Mouse (Mus musculus) stomach, embryonic 16.5 days (tissue): ENCODE results near the gene Max. TPM values are rescaled to one million over a fixed set of nuclear protein-coding genes. Genes with fewer than 3 reads are reported as not detected.

Experiments
- ATAC-seq: fragments of 200-750 bp; cut with Nextera tagmentation; 2 replicates; pipeline ENCODE4 v1.8.0; 2017; ENCODE audit warnings: moderate number of reproducible peaks, moderate TSS enrichment; ENCODE audit not compliant: insufficient read depth, low FRiP score
- H3K27ac ChIP-seq: fragments of 300-500 bp; sonication (generic); 2 replicates; pipeline ENCODE4 v1.5.1; 2014; ENCODE audit warnings: low read length
- H3K27me3 ChIP-seq: fragments of 300-500 bp; sonication (generic); 2 replicates; pipeline ENCODE4 v1.6.1; 2014; ENCODE audit warnings: low read length, control low read depth, mixed read lengths; ENCODE audit not compliant: control insufficient read depth, insufficient read depth
- H3K36me3 ChIP-seq: fragments of 300-500 bp; sonication (generic); 2 replicates; pipeline ENCODE4 v1.6.1; 2014; ENCODE audit warnings: low read length; ENCODE audit not compliant: control insufficient read depth, insufficient read depth
- H3K4me1 ChIP-seq: fragments of 300-500 bp; sonication (generic); 2 replicates; pipeline ENCODE4 v1.6.1; 2014; ENCODE audit warnings: low read length, control low read depth, mixed read lengths; ENCODE audit not compliant: control insufficient read depth, insufficient read depth
- H3K4me2 ChIP-seq: fragments of 300-500 bp; sonication (generic); 2 replicates; pipeline ENCODE4 v1.6.1; 2014; ENCODE audit warnings: low read depth, low read length, mixed read lengths
- H3K4me3 ChIP-seq: fragments of 300-500 bp; sonication (generic); replicated peaks from 2 replicates; pipeline ENCODE4 v1.5.1; 2014; ENCODE audit warnings: mild to moderate bottlenecking, low read length
- H3K9ac ChIP-seq: fragments of 300-500 bp; sonication (generic); 2 replicates; pipeline ENCODE4 v1.6.1; 2014; ENCODE audit warnings: low read length
- H3K9me3 ChIP-seq: fragments of 300-500 bp; sonication (generic); replicated peaks from 2 replicates; pipeline ENCODE4 v1.6.1; 2016; ENCODE audit warnings: low read length, control low read depth; ENCODE audit not compliant: control insufficient read depth
- WGBS: fragments of 180-500 bp; shearing (Covaris S2); extraction: QIAGEN DNeasy Blood & Tissue Kit; methylation state at CpG from one replicate; pipeline ENCODE4 v1.1.7; 2014; 5-methylcytosine and 5-hydroxymethylcytosine counted together
- polyA plus RNA-seq: library from polyadenylated mRNA; unstranded; fragments of >200 nt; fragmentation: Nextera tagmentation; extraction: Ambion mirVana; gene quantifications from 2 replicates; pipeline ENCODE4 v1.2.1, GENCODE M21; 2015

Max gene
- polyA plus RNA-seq, 1 experiment from 2014 or later = 16.1 TPM

DNA sequence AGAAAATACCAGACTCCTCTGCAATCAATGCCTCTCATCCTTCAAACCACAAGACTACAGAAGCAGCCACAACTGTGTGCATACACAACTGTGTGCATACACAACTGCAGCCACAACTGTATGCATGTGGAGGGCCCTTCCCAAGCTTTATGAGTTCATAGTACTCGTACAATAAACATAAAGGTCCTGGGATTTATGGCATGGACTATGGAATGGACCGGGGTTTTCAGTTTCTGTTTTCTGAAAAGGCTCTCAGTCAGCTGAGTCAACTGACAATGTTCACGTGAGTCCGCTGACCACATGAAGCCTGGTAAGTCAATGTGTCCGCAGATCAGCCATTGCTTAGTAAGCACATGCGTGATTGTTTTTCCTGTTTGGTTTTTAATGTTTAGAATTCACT, 18.5 kb downstream of the Max start:
- Histone ChIP-seq H3K27ac (no peak overlapping the region), H3K9ac (no peak overlapping the region), H3K4me1 (no peaks in the 10 kb centered on the region), H3K27me3 (no peaks in the 10 kb centered on the region), H3K4me3 (no peak overlapping the region), H3K9me3 (no peaks in the 10 kb centered on the region), H3K4me2 (no peak overlapping the region), H3K36me3 (0 out of 2 replicates have a peak, but pooled peaks cover 4% of the 10 kb centered on the region)
- ATAC-seq = no peak
- 74% methylated on average over 6 of the region's 6 CpGs for WGBS

DNA sequence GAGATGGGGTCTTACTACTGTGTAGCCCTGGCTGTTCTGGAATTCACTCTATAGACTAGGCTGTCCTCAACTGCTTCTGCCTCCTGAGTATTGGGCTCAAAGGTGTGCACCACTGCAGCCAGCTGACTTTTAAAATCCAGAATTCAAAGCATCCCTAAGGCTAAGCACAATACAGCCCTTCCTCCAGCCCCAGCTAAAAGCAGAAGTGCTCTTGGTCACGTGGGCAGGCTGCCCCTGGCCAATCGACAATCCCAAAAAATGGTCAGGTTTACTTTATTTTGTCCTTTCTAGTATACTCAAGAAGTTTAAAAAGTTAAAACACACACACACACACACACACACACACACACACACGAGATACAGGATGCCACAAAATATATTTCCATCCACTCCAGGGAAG, 19.0 kb downstream of the Max start:
- Histone ChIP-seq H3K36me3 (peaks cover 8% of the 10 kb centered on the region; the same call in 1 of the 2 replicates), H3K4me1 (no peaks in the 10 kb centered on the region), H3K27me3 (no peaks in the 10 kb centered on the region), H3K9me3 (no peaks in the 10 kb centered on the region), H3K27ac (no peak overlapping the region), H3K9ac (no peak overlapping the region), H3K4me2 (no peak overlapping the region), H3K4me3 (no peak overlapping the region)
- ATAC-seq = no peak
- 76% methylated on average over 3 of the region's 3 CpGs for WGBS

DNA sequence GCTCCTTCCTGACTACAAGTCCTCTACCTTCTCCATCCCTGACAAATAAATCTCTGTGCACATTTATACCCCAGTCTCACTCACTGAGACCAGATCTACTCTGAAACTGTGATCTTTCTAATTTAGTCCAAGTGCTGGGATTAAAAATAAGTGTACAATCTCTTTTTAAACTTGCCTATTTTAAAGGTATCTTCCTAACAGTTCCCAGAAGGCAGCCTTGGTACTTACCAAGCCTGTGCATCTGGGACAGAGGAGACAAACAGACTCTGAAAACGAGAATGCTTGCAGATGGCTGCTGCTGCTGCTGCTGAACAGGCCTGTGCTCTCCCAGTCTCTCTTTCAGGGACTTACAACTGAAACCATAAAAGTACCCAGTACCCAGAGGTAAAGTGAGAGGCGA, 19.5 kb downstream of the Max start:
- no peak for ATAC-seq
- no peak overlapping the region for H3K27ac ChIP-seq

DNA sequence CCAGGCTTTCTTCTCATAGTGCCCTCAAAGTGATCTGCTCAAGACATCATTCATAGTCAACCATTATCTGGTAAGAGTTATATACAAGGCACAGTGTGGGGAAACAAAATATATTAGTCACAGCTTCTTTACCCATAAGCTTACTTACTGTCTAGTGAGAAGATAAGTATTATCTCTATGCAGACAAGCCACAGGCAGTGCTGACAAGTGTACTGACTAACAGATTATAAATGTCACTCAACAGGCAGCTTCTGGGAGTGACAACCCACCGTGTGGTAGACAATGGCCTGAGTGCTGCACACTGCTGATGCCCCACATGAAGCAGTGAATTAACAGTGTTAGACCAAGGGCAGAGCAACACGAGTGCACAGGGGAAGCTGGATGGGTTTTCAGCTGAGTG, 20.5 kb downstream of the Max start:
- no peaks in the 10 kb centered on the region for H3K4me1 ChIP-seq
- no peak overlapping the region for H3K27ac ChIP-seq
- no peaks in the 10 kb centered on the region for H3K9me3 ChIP-seq
- no peaks in the 10 kb centered on the region for H3K27me3 ChIP-seq
- no peak overlapping the region for H3K4me2 ChIP-seq
- H3K4me3 ChIP-seq = no peak overlapping the region
- H3K36me3 ChIP-seq = peaks cover 16% of the 10 kb centered on the region
- ATAC-seq = no peak
- WGBS = 69% methylated on average over 2 of the region's 2 CpGs
- no peak overlapping the region for H3K9ac ChIP-seq

More for the DNA sequence above, 19.5 kb downstream of the Max start:
- Histone ChIP-seq H3K4me1 (no peaks in the 10 kb centered on the region), H3K9me3 (no peaks in the 10 kb centered on the region), H3K9ac (no peak overlapping the region), H3K27me3 (no peaks in the 10 kb centered on the region), H3K36me3 (peaks cover 12% of the 10 kb centered on the region; the same call in 1 of the 2 replicates), H3K4me2 (no peak overlapping the region), H3K4me3 (no peak overlapping the region)
- WGBS = 90% methylated on average over 2 of the region's 2 CpGs

DNA sequence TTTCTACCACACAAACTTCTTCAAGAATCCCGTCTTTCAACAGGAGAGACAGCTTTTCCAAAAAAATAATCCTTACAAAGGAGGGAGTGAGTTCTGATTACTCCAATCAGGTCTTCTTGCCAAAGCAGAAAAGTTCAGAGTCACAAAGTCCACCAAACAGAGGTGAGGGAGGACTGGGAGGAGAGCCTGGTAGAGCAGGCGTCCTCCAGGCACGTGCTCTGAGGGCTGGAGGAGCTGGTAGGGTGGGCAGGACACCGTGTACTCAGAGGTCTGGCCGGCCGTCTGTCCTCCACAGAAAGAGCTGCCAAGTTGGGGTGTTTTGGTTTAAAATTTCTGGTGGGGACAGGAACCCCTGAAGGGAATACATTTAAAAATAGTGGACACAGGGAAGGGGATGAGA, 24.0 kb downstream of the Max start:
- Histone ChIP-seq H3K9ac (no peak overlapping the region), H3K4me1 (no peaks in the 10 kb centered on the region), H3K36me3 (peaks cover 21% of the 10 kb centered on the region), H3K27ac (no peak overlapping the region), H3K4me3 (no peak overlapping the region), H3K27me3 (no peaks in the 10 kb centered on the region), H3K9me3 (no peaks in the 10 kb centered on the region), H3K4me2 (no peak overlapping the region)
- 91% methylated on average over 6 of the region's 6 CpGs for WGBS
- ATAC-seq = no peak

DNA sequence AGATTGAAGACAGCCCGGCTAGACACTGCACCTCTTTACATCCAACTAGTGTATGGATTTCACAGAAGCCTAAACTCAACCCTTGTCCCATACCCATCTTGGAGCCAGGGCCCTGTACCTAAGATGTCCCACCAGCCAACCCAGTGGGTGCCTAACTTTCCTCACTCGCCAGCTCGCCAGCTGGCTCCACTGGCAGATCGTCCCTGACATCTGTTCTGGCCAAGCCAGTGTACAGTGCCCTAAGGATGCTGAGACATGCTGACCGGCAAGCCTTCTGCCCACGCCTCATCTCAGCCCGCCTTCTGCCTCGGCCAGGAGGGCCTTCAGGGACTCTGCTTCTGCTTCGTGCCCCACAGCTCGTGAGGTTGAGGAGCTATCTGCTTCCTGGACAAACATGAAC, 25.8 kb downstream of the Max start:
- no peak overlapping the region for H3K4me2 ChIP-seq
- H3K27ac ChIP-seq = no peak overlapping the region
- 0 out of 2 replicates have a peak, but pooled peaks cover 5% of the 10 kb centered on the region for H3K4me1 ChIP-seq
- no peak overlapping the region for H3K4me3 ChIP-seq
- no peak overlapping the region for H3K9ac ChIP-seq
- no peaks in the 10 kb centered on the region for H3K27me3 ChIP-seq
- ATAC-seq = no peak
- H3K9me3 ChIP-seq = no peaks in the 10 kb centered on the region
- peaks cover 21% of the 10 kb centered on the region for H3K36me3 ChIP-seq
- 90% methylated on average over 10 of the region's 10 CpGs for WGBS

DNA sequence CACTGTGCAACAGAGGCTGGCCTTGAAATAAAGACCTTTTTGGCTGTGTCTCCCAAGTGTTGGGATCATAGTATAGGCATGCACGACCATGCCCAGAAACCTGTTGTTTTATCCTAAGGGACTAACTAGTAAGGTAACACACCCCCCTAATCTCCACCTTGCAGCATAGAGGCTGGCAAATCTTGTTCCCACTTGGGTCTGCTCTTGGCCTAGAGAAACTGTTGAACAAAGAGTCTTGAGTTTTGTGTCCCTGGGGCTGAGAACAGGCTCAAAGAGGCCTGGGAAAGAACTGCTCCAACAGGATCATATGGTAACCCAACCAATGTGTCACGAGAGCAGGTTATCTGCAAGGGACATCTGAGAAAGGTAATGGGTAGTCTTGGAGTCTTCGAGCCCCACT, 27.6 kb downstream of the Max start:
- no peak overlapping the region for H3K9ac ChIP-seq
- H3K36me3 ChIP-seq = peaks cover 21% of the 10 kb centered on the region
- H3K4me2 ChIP-seq = no peak overlapping the region
- H3K9me3 ChIP-seq = no peaks in the 10 kb centered on the region
- no peak overlapping the region for H3K27ac ChIP-seq
- WGBS = 85% methylated on average over 3 of the region's 3 CpGs
- no peaks in the 10 kb centered on the region for H3K27me3 ChIP-seq
- 0 out of 2 replicates have a peak, but pooled peaks cover 5% of the 10 kb centered on the region for H3K4me1 ChIP-seq
- no peak for ATAC-seq
- H3K4me3 ChIP-seq = no peak overlapping the region

DNA sequence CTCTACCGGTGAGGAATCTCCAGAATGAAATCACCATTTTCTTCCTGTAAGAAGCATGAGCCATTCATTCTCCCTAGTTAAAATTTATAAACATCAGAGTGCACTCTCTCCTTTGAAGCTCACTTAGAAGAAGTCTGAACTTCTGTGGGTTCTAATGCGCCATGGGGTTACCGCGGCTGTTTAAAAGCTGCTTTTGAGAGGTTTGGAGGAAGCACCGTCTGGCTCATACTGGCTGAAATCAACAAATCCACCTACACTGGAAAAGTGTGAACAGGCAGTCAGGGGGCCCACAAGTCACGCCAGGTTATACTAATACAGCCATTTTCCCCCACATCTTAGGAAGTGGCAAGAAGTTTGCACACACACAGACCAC, 29.3 kb downstream of the Max start:
- H3K4me2 ChIP-seq = no peak overlapping the region
- no peak overlapping the region for H3K9ac ChIP-seq
- no peaks in the 10 kb centered on the region for H3K27me3 ChIP-seq
- H3K9me3 ChIP-seq = no peaks in the 10 kb centered on the region
- 0 out of 2 replicates have a peak, but pooled peaks cover 5% of the 10 kb centered on the region for H3K4me1 ChIP-seq
- H3K27ac ChIP-seq = peak overlapping the region; percentile 36; the same call in 1 of the 2 replicates
- H3K4me3 ChIP-seq = no peak overlapping the region
- WGBS = 46% methylated on average over 6 of the region's 6 CpGs
- no peak for ATAC-seq
- peaks cover 13% of the 10 kb centered on the region for H3K36me3 ChIP-seq

DNA sequence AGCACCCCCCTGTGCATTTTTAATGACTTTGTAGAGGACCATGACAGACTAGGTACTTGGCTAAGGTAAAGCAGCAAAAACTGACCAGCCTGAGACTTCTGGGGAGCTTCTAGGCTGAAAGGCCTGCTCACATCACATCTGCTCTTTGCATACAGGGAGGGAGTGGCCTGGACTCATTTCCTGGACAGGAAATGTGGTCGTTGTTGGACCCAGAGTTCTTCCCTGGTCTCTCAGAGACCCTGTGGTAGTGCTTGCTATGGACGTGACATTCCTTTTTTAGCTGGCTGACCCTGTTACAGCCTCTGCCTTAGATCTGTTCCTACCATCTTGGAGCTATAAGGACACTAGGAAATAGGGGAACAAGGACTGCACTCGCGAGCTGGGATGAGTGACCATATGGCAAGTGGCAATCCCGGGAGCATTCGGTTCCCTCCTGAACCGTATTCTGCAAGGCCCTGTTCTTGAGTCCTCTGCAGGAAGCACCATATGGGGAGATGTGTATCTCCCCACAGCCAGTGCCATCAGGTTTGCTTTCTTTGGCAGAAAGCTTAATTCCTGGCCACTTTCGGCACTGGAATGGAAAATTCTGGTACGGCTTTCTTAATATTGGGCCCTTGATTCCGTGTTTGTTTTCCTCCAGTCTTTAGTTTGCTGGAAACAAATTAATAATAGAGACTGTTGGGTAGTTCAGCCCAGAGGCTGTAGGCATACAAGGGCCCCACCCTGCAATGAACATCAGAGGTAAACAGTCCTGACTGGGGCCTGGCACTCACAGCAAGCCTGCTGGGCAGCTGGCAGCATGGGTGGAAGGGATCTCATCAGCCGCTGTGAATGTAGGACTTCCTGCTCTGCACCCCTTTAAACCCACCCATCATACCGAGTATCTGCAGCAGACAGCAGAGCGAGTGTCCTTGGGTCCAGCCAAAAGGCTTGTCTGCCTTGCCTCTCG, 30.0 kb downstream of the Max start:
- Histone ChIP-seq H3K4me3 (no peak overlapping the region), H3K27me3 (no peaks in the 10 kb centered on the region), H3K9me3 (no peaks in the 10 kb centered on the region), H3K36me3 (peaks cover 12% of the 10 kb centered on the region), H3K9ac (no peak overlapping the region), H3K4me1 (0 out of 2 replicates have a peak, but pooled peaks cover 5% of the 10 kb centered on the region), H3K27ac (peak overlapping the region; percentile 36), H3K4me2 (no peak overlapping the region)
- ATAC-seq = no peak
- WGBS = 70% methylated on average over 14 of the region's 14 CpGs
